Mouse (Mus musculus) spleen, postnatal 4 days (tissue): Measurements from ENCODE around the gene Pdrg1.

Source experiments
- DNase-seq, 2 experiments: peaks; one replicate each; pipeline ENCODE4 v3.0.0; 2022; ENCODE audit warnings: low spot score in 2 of 2

Gene Pdrg1

GRCm38 (mm10) chr2:153014758-153015593, at the start of gene Pdrg1:
Pdrg1 (minus strand) TSS chr2:153015427.
- peak; percentile 91 to 97 for DNase-seq

GRCm38 (mm10) chr2:153064190-153064970, 49.2 kb upstream of the Pdrg1 start:
- DNase-seq: no peak

DNA sequence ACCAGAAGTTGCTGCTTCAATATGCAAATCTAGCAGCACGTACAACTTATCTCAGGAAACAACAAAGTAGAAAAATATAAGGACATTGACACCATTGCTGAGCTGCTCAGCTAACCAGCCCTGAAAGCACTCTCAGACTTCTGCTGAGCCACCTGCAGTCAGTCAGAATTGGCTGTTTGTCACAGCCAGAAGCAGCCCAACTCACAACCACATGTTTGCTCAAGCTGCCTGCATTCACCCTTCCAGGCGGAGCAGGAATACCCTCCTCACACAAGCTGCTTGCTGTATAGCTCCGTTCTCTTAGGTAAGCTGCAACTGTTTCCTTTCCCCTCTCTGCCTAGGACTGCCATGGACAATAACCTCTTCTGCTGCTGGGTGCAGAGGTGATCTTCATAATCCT, 48.2 kb upstream of the Pdrg1 start:
- no peak for DNase-seq

DNA sequence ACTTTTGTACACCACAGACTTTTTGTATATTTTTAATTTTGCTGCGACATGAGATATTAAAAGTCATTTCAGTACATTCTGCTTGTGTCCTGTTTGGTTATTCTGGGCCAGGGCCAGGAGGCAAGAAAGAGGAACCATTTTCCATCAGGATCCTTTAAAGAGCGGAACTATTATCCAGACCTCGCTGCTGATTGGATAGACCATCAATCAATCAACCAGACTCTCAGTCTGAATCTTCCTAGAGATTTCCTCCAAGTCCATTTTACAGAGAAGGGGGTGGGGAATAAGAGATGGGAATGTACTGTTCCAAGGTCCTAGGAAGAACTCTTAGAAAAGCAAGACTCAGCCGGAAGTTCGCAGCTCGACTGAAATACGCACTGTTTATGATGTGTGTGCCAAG, 45.0 kb upstream of the Pdrg1 start:
- no peak for DNase-seq

GRCm38 (mm10) chr2:153058365-153058764, 43.1 kb upstream of the Pdrg1 start:
- DNase-seq: no peak

- no peak for DNase-seq
These were observed 40.2 kb upstream of the Pdrg1 start for GRCm38 (mm10) chr2:153055270-153055920.

DNA sequence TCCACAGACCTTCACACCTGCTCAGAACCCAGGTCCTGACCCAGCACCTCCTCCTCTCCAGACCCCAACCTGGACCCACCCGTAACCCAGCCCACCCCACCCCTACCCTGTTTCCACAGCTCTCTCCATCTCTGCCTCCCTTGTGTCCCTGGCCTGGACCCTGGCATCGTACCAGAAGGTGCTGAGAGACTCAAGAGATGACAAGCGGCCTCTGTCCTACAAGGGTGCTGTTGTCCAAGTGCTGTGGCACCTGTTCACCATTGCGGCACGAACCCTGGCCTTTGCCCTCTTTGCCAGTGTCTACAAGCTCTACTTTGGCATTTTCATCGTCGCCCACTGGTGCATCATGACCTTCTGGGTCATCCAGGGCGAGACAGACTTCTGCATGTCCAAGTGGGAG, 38.7 kb upstream of the Pdrg1 start:
- DNase-seq: no peak

- DNase-seq: peak in 1 of 2 experiments; percentile 69
These were observed 37.6 kb upstream of the Pdrg1 start for GRCm38 (mm10) chr2:153052700-153053351.

DNA sequence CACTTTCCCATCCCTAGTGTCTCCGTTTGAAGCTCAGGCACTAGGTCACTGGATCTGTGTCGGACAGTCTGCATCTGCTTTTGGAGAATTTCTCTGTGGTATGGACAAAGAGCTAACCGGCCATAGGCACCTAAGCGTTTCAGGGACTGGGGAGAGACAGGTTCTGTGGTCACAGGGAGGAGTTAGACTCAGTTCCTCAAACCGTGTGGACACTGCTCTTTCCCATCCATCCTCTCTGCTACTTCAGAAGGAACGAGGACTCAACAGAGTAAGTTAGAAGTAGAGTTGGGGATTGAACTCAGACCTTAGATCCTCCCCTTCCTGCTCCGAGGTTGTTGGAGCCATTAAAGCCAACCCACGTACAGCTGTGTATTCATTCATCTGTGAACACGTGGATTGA, 36.3 kb upstream of the Pdrg1 start:
- no peak for DNase-seq

GRCm38 (mm10) chr2:153051095-153051494, 35.9 kb upstream of the Pdrg1 start:
- DNase-seq: no peak

GRCm38 (mm10) chr2:153049997-153050358, 34.8 kb upstream of the Pdrg1 start:
- no peak for DNase-seq

- DNase-seq: no peak
These were observed 34.2 kb upstream of the Pdrg1 start for GRCm38 (mm10) chr2:153049288-153049996.

GRCm38 (mm10) chr2:153047828-153048465, 32.7 kb upstream of the Pdrg1 start:
- DNase-seq: peak; percentile 45 to 78

GRCm38 (mm10) chr2:153045884-153046299, 30.7 kb upstream of the Pdrg1 start:
- DNase-seq: no peak

GRCm38 (mm10) chr2:153043886-153044285, 28.7 kb upstream of the Pdrg1 start:
- DNase-seq: no peak

DNA sequence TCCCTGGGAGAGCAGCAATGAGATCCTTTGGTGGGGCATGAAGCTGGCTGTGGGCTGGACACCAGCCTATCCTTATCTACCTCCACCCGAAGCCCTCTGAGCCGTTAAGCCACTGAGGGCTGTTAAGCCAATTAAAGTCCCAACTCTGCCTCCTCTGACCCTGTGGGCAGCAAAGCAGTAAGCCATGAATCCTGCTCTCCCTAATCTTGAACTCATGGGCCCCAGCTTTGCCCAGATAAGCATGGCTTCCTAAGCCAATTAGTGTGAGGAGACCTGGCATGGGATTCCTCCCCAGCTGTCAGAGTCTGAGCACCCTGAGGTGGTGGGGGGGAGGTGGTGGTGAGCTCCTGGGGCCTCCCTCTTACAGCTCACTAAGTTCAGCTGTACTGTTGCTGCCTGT, 21.5 kb upstream of the Pdrg1 start:
- no peak for DNase-seq

- DNase-seq: no peak
These were observed 18.5 kb upstream of the Pdrg1 start for GRCm38 (mm10) chr2:153033545-153034230.

- DNase-seq: no peak
These were observed 17.7 kb upstream of the Pdrg1 start for GRCm38 (mm10) chr2:153032973-153033372.

GRCm38 (mm10) chr2:153032083-153032842, 17.0 kb upstream of the Pdrg1 start:
- DNase-seq: peak; percentile 83 to 95
